Comparison of ENCODE assay signal across 26 mouse cellular contexts in genomic region chr13:45726181-45726580, GRCm38 (mm10).
"Had no signal": no experiment of that assay in that cellular context is flagged by ENCODE, and none has a peak within 500 bp of the region (broad histone marks: within the 10 kb centered on the region; RNA-seq: fewer than 3 reads in every experiment).

No protein-coding gene starts in this region.

- H3K27me3 ChIP-seq: heart, embryonic 13.5 days; heart, embryonic 15.5 days; hindbrain, embryonic 12.5 days; intestine, embryonic 15.5 days; limb, embryonic 12.5 days; liver, embryonic 13.5 days; liver, embryonic 15.5 days had no signal

- H3K4me3 ChIP-seq: gastrocnemius, adult 2 months; heart, embryonic 13.5 days; heart, embryonic 15.5 days; hindbrain, embryonic 10.5 days; hindbrain, embryonic 12.5 days; intestine, embryonic 15.5 days; layer of hippocampus, adult 2 months; left cerebral cortex, adult 2 months; limb, embryonic 10.5 days; limb, embryonic 12.5 days; liver, embryonic 13.5 days; liver, embryonic 15.5 days had no signal

- H3K4me1 ChIP-seq: hindbrain, embryonic 12.5 days; intestine, embryonic 15.5 days; liver, embryonic 13.5 days; liver, embryonic 15.5 days had no signal

- H3K9ac ChIP-seq: heart, embryonic 13.5 days; heart, embryonic 15.5 days; hindbrain, embryonic 12.5 days; hindbrain, embryonic 14.5 days; intestine, embryonic 15.5 days; limb, embryonic 12.5 days; liver, embryonic 13.5 days; liver, embryonic 15.5 days had no signal

- H3K9me3 ChIP-seq: heart, embryonic 13.5 days; heart, embryonic 15.5 days; hindbrain, embryonic 10.5 days; hindbrain, embryonic 12.5 days; intestine, embryonic 15.5 days; limb, embryonic 10.5 days; limb, embryonic 12.5 days; liver, embryonic 13.5 days; liver, embryonic 15.5 days had no signal

- H3K27ac ChIP-seq: heart, embryonic 13.5 days; heart, embryonic 15.5 days; hindbrain, embryonic 10.5 days; hindbrain, embryonic 12.5 days; hindbrain, embryonic 14.5 days; intestine, embryonic 15.5 days; layer of hippocampus, adult 2 months; left cerebral cortex, adult 2 months; limb, embryonic 10.5 days; limb, embryonic 12.5 days; liver, embryonic 13.5 days; liver, embryonic 15.5 days had no signal

- H3K4me2 ChIP-seq: heart, embryonic 11.5 days; heart, embryonic 13.5 days; heart, embryonic 15.5 days; hindbrain, embryonic 12.5 days; hindbrain, embryonic 14.5 days; intestine, embryonic 15.5 days; limb, embryonic 12.5 days; liver, embryonic 11.5 days; liver, embryonic 13.5 days; liver, embryonic 15.5 days had no signal

- H3K36me3 ChIP-seq: heart, embryonic 13.5 days; heart, embryonic 15.5 days; hindbrain, embryonic 10.5 days; hindbrain, embryonic 12.5 days; intestine, embryonic 15.5 days; limb, embryonic 10.5 days; limb, embryonic 12.5 days; liver, embryonic 13.5 days; liver, embryonic 15.5 days had no signal

- ATAC-seq: hindbrain, embryonic 16.5 days; inflammation-experienced regulatory T-cells, adult 6 months; intestine, embryonic 15.5 days; intestine, postnatal 0 days had no signal

- DNase-seq: gastrocnemius, adult 2 months; gastrocnemius, postnatal 10 days; gastrocnemius, postnatal 25 days; heart, postnatal 4 days; kidney, adult 18-20 months; kidney, adult 8-10 months; kidney, postnatal 10 days; kidney, postnatal 25 days; liver; liver, embryonic 13.5 days had no signal
